Mouse (Mus musculus) layer of hippocampus, postnatal 10 days (tissue): ENCODE results near the gene Ankrd31. TPM values are rescaled to one million over a fixed set of nuclear protein-coding genes. Genes with fewer than 3 reads are reported as not detected.
"Not testable (repeated sequence)": the region's sequence is repeated elsewhere in the genome, so short reads cannot be mapped to it uniquely, and the experiment has no call there.

Source experiments
- DNase-seq, 2 experiments: peaks; one replicate each; pipeline ENCODE4 v3.0.0; 2021; ENCODE audit warnings: low spot score in 2 of 2
- total RNA-seq, 2 experiments: library from RNA; stranded (reverse); gene quantifications; 2 replicates each; pipeline ENCODE4 v1.2.3; 2021

Gene Ankrd31
- total RNA-seq, 2 experiments from 2014 or later: 0.18 to 0.66 TPM

GRCm38 (mm10) chr13:96853256-96853655, 105.2 kb downstream of the Ankrd31 start:
- peak; percentile 8 to 19 for DNase-seq

- DNase-seq: peak; percentile 82 to 84
Measured at GRCm38 (mm10) chr13:96855191-96855590, 107.1 kb downstream of the Ankrd31 start.

- DNase-seq: no peak
Measured at GRCm38 (mm10) chr13:96859161-96859560, 111.1 kb downstream of the Ankrd31 start.

DNA sequence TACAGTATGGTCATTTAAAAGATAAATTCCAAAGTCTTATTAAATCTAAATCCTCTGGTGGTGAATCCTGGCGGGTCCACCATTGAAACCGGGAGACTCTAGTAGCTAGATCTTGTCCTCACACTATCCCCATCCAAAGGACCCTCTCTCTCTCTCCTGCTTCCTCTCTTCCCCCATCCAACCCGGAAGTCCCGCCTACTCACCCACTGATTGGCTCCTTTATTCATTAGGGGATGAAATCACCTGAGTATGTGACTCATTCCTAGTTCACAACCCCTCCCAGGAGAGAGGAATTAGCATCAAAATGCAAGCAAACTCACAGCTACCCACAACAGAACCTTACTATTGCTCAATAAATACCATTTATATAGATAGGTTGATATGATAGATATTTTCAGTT, 122.7 kb downstream of the Ankrd31 start:
- DNase-seq: no peak

- DNase-seq: no peak
Measured at GRCm38 (mm10) chr13:96874071-96874470, 126.0 kb downstream of the Ankrd31 start.

DNA sequence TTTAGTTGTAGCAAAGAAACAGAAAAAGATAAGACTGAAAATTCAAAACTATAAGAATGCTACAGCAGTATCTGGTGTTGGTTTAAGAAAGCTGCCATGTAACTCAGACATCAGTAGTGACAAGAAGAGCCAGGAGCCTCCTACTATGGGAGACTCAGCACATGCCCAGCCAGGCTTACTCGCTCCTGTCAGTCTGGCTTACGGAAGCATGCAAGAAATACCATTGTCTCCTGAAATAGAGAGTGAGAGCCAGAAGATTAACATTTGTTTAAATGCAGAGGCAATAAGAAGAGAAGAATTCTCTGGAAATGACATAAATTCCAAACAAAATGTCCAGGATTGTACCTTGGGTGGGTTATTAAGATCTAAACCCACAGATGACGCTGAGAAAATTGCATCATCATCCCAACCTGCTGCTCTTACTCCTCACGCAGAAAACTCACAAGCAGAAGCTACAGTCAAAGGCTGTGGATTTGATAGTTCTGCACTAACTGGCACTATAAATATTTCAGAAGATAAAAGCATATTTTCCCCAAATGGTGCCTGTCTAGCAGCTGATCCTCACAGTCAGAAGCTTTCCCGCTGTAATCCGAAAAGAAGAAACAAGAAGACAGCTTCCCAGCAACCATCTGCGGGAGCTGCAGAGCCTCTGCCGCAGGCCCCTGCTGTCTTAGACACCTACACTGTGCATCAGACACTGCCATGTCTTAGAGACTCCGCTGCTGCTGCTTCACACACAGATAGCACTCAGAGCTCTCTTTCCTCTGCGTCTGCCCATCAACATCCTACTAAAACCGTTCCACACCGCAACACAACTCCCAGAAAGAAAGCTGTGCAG, 130.4 kb downstream of the Ankrd31 start:
- peak; percentile 4 to 11 for DNase-seq

GRCm38 (mm10) chr13:96884534-96884933, 136.5 kb downstream of the Ankrd31 start:
- no peak for DNase-seq

DNA sequence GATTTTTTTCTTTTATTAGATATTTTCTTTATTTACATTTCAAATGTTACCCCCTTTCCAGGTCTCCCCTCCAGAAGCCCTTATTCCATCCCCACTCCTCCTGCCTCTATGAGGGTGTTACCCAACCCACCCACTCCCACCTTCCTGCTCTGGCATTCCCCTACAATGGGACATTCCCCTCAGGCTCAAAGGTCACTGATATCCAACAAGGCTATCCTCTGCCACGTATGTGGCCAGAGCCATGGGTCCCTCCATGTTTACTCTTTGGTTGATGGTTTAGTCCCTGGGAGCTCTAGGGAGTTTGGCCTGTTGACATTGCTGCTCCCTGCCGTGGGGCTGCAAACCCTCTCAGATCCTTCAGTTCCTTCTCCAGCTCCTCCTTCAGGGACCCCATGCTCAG, 141.9 kb downstream of the Ankrd31 start:
- DNase-seq: no peak

DNA sequence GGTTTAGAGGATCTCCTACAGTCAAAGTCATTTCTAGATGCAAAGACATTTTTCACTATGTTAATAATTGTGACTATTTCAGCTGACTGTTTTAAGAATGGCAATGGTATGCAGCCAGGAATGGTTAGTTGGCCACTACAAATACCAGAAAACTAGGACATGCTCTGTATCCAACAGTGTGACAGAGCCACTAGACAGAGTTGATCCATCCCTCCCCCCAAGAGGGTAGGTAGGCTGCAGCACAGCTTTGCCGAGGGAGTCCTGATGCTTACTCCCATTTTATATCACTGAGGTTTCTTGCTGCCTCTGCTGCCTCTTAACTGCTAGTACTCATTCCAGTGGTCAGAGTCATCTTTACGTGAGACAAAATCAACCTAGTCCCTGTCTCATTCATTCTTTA, 147.1 kb downstream of the Ankrd31 start:
- DNase-seq: no peak

DNA sequence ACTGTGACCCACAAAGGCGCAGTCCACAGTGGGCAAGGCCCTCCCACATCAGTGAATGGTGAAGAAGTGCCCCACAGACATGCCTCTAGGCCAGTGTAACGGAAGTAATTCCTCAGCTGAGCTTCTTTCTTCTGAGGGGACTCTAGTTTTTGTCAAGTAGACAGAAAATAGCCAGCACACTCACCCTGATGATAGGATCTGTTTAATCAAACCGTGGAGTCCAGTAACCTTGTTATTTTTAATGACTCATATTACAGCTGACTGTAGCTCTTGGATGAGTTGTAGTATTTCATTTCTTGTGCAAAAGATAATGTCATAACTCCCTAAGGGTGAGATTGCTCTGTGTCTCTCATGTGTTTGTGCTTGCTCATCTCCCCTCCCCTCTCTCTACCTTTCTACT, 158.6 kb downstream of the Ankrd31 start:
- DNase-seq: no peak

- no peak for DNase-seq
Measured at GRCm38 (mm10) chr13:96911202-96911601, 163.1 kb downstream of the Ankrd31 start.

DNA sequence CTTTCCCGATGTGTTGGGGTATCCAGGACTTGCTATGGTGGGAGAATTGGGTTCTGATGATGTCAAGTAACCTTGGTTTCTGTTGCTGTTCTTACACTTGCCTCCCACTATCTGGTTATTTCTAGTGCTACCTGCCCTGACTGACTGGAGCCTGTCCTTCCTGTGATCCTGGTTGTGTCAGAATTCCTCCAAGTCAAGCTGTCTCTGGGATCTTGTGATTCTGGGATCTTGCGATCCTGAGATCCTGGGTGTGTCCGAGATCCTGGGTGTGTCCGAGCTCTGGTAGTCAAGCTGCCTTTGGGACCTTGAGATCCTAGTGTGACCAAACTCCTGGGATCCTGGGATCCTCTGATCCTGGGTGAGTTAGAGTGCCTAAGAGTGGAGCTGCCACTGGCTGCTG, 175.1 kb downstream of the Ankrd31 start:
- not testable (repeated sequence) for DNase-seq

- peak; percentile 25 to 28 for DNase-seq
Measured at GRCm38 (mm10) chr13:96923999-96924961, 176.2 kb downstream of the Ankrd31 start, which contains the start of gene Gcnt4. Gene Gcnt4 (plus strand): TSS chr13:96924689.

DNA sequence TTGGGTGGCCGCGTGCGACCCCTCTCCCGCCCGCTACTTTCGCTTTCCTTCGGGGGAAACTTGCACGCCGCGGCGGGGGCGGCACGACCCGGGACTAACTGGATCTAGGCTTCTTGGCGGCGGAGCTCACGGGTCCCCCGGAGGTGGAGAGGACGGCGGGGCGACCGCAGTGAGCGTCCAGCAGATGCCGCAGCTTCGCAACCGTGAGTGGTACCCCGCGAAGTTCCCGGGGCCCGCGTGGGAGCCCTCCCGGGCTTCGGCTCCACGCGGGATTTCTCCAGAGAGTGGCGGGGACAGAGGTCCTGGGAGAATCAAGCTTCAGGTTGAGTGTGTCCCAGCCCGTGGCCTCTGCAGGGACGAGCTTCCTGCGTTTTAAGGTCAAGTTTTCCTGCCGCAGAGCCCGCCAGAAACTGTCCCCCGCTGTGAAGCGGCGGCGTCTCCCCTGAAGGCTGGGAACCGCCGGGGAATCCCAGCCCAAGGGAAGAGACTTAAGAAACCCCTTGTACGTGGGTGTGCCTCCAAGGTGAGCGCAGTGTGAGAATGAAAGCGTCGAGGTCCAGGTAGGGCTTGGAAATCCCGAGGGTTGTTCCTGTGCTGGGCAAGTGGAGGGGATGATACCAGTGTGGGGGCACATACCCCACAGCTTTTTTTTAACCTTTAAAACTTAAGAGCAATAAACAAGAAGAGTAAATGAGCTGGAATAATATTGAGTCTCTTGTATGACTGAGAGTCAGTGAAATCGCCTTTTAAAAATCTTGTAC, 177.1 kb downstream of the Ankrd31 start:
- peak in 1 of 2 experiments; percentile 28 for DNase-seq

GRCm38 (mm10) chr13:96925991-96926725, 178.1 kb downstream of the Ankrd31 start:
- no peak for DNase-seq

DNA sequence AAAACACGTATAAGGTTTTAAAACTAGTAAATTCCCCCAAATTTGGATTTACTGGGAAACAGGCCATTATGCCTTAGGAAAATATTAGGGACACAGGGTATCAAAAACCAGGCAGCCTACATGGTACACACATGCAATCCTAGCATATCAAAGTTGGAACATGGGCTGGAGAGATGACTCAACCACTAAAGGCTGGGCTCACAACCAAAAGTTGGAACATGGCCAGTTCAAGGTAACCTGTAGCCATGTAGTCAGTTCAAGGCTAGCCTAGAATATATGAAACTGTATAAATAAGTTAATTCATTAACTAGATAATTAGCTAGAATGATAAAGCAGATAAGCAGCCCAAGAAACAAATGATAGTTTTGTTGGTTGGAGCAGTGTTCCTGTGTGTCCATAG, 179.7 kb downstream of the Ankrd31 start:
- no peak for DNase-seq

DNA sequence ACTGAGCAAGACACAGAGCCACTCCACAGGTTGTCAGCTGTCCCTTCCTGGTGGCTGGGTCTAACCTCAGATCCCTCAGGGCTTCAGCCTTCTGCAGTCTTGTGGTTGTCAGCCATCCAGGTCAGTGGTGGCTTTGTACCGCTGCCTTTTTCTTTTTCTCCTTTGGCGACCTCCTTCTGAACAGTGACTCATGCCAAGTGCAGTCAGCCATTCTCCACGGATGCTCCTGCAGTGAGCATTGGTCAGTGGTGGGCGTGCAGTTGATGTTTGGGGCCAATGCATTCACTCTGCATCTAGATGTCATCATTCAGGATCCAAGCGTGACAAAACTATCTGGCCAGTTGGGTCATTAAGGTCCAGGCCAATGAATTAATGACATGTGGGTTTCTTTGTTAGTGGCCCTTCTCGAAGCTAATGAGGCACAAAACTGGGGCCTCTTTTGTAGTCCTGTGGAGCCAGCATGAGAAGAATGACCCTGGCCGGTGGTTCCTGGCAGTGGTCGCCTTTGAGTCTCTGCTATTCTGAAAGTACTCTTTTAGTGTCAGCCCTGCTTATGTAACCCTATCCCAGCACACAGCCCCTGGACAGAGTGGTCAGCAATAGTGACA, 180.5 kb downstream of the Ankrd31 start:
- peak in 1 of 2 experiments; percentile 30 for DNase-seq

DNA sequence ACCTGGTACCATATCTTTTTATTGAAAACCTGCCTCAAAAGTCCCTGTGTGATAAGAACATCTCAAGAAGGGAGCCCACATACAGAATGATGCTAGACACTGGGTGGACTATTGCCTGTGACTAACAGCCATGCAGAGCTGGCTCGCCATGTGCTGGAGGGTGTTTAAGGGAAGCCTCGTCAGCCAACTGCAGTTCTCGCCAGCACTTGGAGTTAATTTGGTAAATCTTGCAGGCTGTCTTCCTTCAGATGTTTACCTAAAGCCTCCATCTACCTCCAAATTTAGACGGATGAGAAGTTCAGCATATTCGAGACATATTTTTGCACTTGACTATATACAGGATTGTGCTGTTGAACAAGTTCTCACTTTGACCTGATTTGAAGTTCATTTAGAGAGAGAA, 184.7 kb downstream of the Ankrd31 start:
- no peak for DNase-seq

- DNase-seq: no peak
Measured at GRCm38 (mm10) chr13:96933367-96933766, 185.3 kb downstream of the Ankrd31 start.
